Comparison of ENCODE assay signal across 8 mouse cellular contexts in genomic region chr5:114538021-114538405, GRCm38 (mm10). TPM values are rescaled to one million over a fixed set of nuclear protein-coding genes. Genes with fewer than 3 reads are reported as not detected.
A peak's percentile ranks its signal among the peaks of the same experiment; 100 is the strongest.
DNase-seq lines count a peak whose midpoint lies in the region; ATAC-seq and TF ChIP-seq lines count a peak whose summit lies in the region.

No protein-coding gene starts in this region.

- H3K9me3 ChIP-seq in lung, embryonic 15.5 days: no peaks in the 10 kb centered on the region
- H3K9me3 ChIP-seq in hindbrain, embryonic 16.5 days (ENCODE audit: control insufficient read depth, low read length): no peaks in the 10 kb centered on the region
- no peaks in the 10 kb centered on the region for H3K9me3 ChIP-seq in lung, postnatal 0 days (ENCODE audit: low read length)
- H3K9me3 ChIP-seq in stomach, postnatal 0 days (ENCODE audit: control insufficient read depth, low read length): no peaks in the 10 kb centered on the region

- H3K4me2 ChIP-seq in lung, embryonic 15.5 days: peak overlapping the region; percentile 35
- H3K4me2 ChIP-seq in hindbrain, embryonic 16.5 days (ENCODE audit: low read length): peak overlapping the region; percentile 24
- no peak overlapping the region for H3K4me2 ChIP-seq in lung, postnatal 0 days (replicated peaks; ENCODE audit: low read depth, low read length)
- H3K4me2 ChIP-seq in stomach, postnatal 0 days (replicated peaks; ENCODE audit: low read depth): peak overlapping the region; percentile 11

- H3K4me1 ChIP-seq in lung, embryonic 15.5 days: 0 out of 2 replicates have a peak, but pooled peaks cover 16% of the 10 kb centered on the region
- no peaks in the 10 kb centered on the region for H3K4me1 ChIP-seq in lung, adult 2 months (ENCODE audit: control insufficient read depth, insufficient read depth, low read length)
- H3K4me1 ChIP-seq in hindbrain, embryonic 16.5 days (ENCODE audit: control insufficient read depth, insufficient read depth, low read depth, low read length): peaks cover 13% of the 10 kb centered on the region
- H3K4me1 ChIP-seq in lung, postnatal 0 days (ENCODE audit: insufficient read depth, low read depth, low read length): no peaks in the 10 kb centered on the region
- H3K4me1 ChIP-seq in stomach, postnatal 0 days (replicated peaks; ENCODE audit: control insufficient read depth, insufficient read depth): no peaks in the 10 kb centered on the region

- no peak for TF ChIP-seq CTCF in lung, adult 2 months (IDR thresholded peaks at IDR 0.05; ENCODE audit: insufficient read depth, low read length)
- no peak for TF ChIP-seq CTCF in lung, postnatal 0 days (IDR thresholded peaks at IDR 0.05)
- no peak for TF ChIP-seq CTCF in stomach, postnatal 0 days (IDR thresholded peaks at IDR 0.05; ENCODE audit: low read depth)

- DNase-seq in lung, adult 2 months: no peak
- DNase-seq in lung, postnatal 0 days (ENCODE audit: low spot score): no peak
- no peak for DNase-seq in stomach, postnatal 0 days (ENCODE audit: low spot score)
- no peak for DNase-seq in adrenal gland, postnatal 36 days
- no peak for DNase-seq in spleen, postnatal 4 days (ENCODE audit: low spot score in 2 of 2)
- no peak for DNase-seq in frontal cortex, postnatal 10 days (ENCODE audit: low spot score in 2 of 2)

- ATAC-seq in lung, embryonic 15.5 days (ENCODE audit: borderline replicate concordance, extremely low read depth, low FRiP score, low TSS enrichment): 0 out of 2 replicates have a peak, but pooled peaks have one; percentile 31
- no peak for ATAC-seq in hindbrain, embryonic 16.5 days
- ATAC-seq in lung, postnatal 0 days: peak; percentile 30
- ATAC-seq in stomach, postnatal 0 days (ENCODE audit: low FRiP score, low TSS enrichment): no peak

- no peak overlapping the region for H3K4me3 ChIP-seq in lung, embryonic 15.5 days
- no peak overlapping the region for H3K4me3 ChIP-seq in lung, adult 2 months (replicated peaks; ENCODE audit: extremely low read depth, low read depth, low read length)
- H3K4me3 ChIP-seq in hindbrain, embryonic 16.5 days (ENCODE audit: low read length): no peak overlapping the region
- no peak overlapping the region for H3K4me3 ChIP-seq in lung, postnatal 0 days (ENCODE audit: low read depth, low read length)
- H3K4me3 ChIP-seq in stomach, postnatal 0 days (ENCODE audit: low read depth, low read length): no peak overlapping the region

- H3K9ac ChIP-seq in lung, embryonic 15.5 days: no peak overlapping the region
- H3K9ac ChIP-seq in hindbrain, embryonic 16.5 days (ENCODE audit: low read depth, low read length): no peak overlapping the region; the same call in 1 of the 2 replicates
- no peak overlapping the region for H3K9ac ChIP-seq in lung, postnatal 0 days (replicated peaks; ENCODE audit: low read depth)
- H3K9ac ChIP-seq in stomach, postnatal 0 days (ENCODE audit: low read length): no peak overlapping the region

- 14% methylated on average over 8 of the region's 8 CpGs for whole genome bisulfite sequencing in lung, embryonic 15.5 days
- 22% methylated on average over 8 of the region's 8 CpGs for WGBS in lung, adult 2 months
- WGBS in hindbrain, embryonic 16.5 days: 16% methylated on average over 7 of the region's 8 CpGs
- WGBS in lung, postnatal 0 days: 17% methylated on average over 8 of the region's 8 CpGs
- 19% methylated on average over 8 of the region's 8 CpGs for WGBS in stomach, postnatal 0 days

- TF ChIP-seq EP300 in lung, postnatal 0 days (IDR thresholded peaks at IDR 0.05): no peak
- TF ChIP-seq EP300 in stomach, postnatal 0 days (optimal IDR thresholded peaks at IDR 0.05): no peak

- TF ChIP-seq POLR2A in lung, adult 2 months (IDR thresholded peaks at IDR 0.05; ENCODE audit: borderline replicate concordance, extremely low read depth, low read depth, low read length): no peak

- H3K27ac ChIP-seq in lung, embryonic 15.5 days: no peak overlapping the region
- H3K27ac ChIP-seq in hindbrain, embryonic 16.5 days (ENCODE audit: low read depth, low read length): no peak overlapping the region
- no peak overlapping the region for H3K27ac ChIP-seq in lung, postnatal 0 days (ENCODE audit: low read length)
- H3K27ac ChIP-seq in stomach, postnatal 0 days (replicated peaks): no peak overlapping the region

- H3K36me3 ChIP-seq in lung, embryonic 15.5 days: no peaks in the 10 kb centered on the region
- H3K36me3 ChIP-seq in hindbrain, embryonic 16.5 days (ENCODE audit: control insufficient read depth, insufficient read depth, low read length): no peaks in the 10 kb centered on the region
- no peaks in the 10 kb centered on the region for H3K36me3 ChIP-seq in lung, postnatal 0 days (ENCODE audit: insufficient read depth, low read length)
- H3K36me3 ChIP-seq in stomach, postnatal 0 days (ENCODE audit: control insufficient read depth, insufficient read depth, low read length): no peaks in the 10 kb centered on the region

- H3K27me3 ChIP-seq in lung, embryonic 15.5 days: peaks cover 21% of the 10 kb centered on the region
- H3K27me3 ChIP-seq in hindbrain, embryonic 16.5 days (replicated peaks; ENCODE audit: control insufficient read depth, insufficient read depth, low read length): no peaks in the 10 kb centered on the region
- H3K27me3 ChIP-seq in lung, postnatal 0 days (replicated peaks; ENCODE audit: insufficient read depth, low read length): 0 out of 2 replicates have a peak, but pooled peaks cover 5% of the 10 kb centered on the region
- no peaks in the 10 kb centered on the region for H3K27me3 ChIP-seq in stomach, postnatal 0 days (ENCODE audit: control insufficient read depth, insufficient read depth, low read length)

RNA-seq across cellular contexts. Expression of gene Fam222a, which starts 29.8 kb away (rescaled TPM):
- 2.1 TPM in 2 replicates for polyA plus RNA-seq in lung, embryonic 15.5 days (2015; fragmentation: Nextera tagmentation; extraction: Ambion mirVana)
- 7.6 and 8.0 TPM in 2 replicates for polyA plus RNA-seq in lung, adult 2 months (2012; rRNA removed)
- polyA plus RNA-seq in hindbrain, embryonic 16.5 days (2015; fragmentation: Nextera tagmentation; extraction: Ambion mirVana): 4.7 and 4.9 TPM in 2 replicates
- 1.9 and 2.3 TPM in 2 replicates for polyA plus RNA-seq in lung, postnatal 0 days (2015; fragmentation: Nextera tagmentation; extraction: Ambion mirVana)
- polyA plus RNA-seq in stomach, postnatal 0 days (2015; fragmentation: Nextera tagmentation; extraction: Ambion mirVana): 0.79 and 0.98 TPM in 2 replicates
- 100 to 1,000 TPM in 1 of 2 experiments, 10 to 100 TPM in 1; 52.1 to 118 TPM for total RNA-seq in adrenal gland, postnatal 36 days (2021)

Comparison
In these comparisons a context has a peak if more than half of its experiments do, and no peak if none do; other contexts are left out.
1. ATAC-seq: peak in lung, embryonic 15.5 days (single experiment) and lung, postnatal 0 days (single experiment); none in hindbrain, embryonic 16.5 days (single experiment) and stomach, postnatal 0 days (single experiment).